Mouse (Mus musculus): ENCODE results near the gene Vamp8. TPM values are rescaled to one million over a fixed set of nuclear protein-coding genes. Genes with fewer than 3 reads are reported as not detected.

Gene Vamp8
- polyA plus RNA-seq, 1 experiment from 2014 or later, result 105 TPM

- Histone ChIP-seq H3K36me3 (peaks cover 90% of the 10 kb centered on the region), H3K9me3 (no peaks in the 10 kb centered on the region), H3K9ac (replicated peaks) (no peak overlapping the region), H3K4me2 (no peak overlapping the region), H3K27me3 (no peaks in the 10 kb centered on the region), H3K4me3 (replicated peaks) (no peak overlapping the region), H3K4me1 (replicated peaks) (peaks cover 6% of the 10 kb centered on the region), H3K27ac (no peak overlapping the region)
- WGBS, result 95% methylated on average over 1 of the region's 1 CpGs
- ATAC-seq (ENCODE audit: insufficient number of reproducible peaks, insufficient read depth, low FRiP score, low TSS enrichment, low read depth), result no peak
These were observed 29.3 kb upstream of the Vamp8 start for GRCm38 (mm10) chr6:72419806-72420205.

GRCm38 (mm10) chr6:72418279-72418678, 27.8 kb upstream of the Vamp8 start:
- H3K27ac ChIP-seq, result no peak overlapping the region
- 88% methylated on average over 4 of the region's 4 CpGs for WGBS
- H3K27me3 ChIP-seq, result no peaks in the 10 kb centered on the region
- no peak overlapping the region for H3K4me2 ChIP-seq
- H3K4me3 ChIP-seq (replicated peaks), result no peak overlapping the region
- H3K36me3 ChIP-seq, result peaks cover 74% of the 10 kb centered on the region
- H3K4me1 ChIP-seq (replicated peaks), result peaks cover 7% of the 10 kb centered on the region
- ATAC-seq (ENCODE audit: insufficient number of reproducible peaks, insufficient read depth, low FRiP score, low TSS enrichment, low read depth), result no peak
- no peak overlapping the region for H3K9ac ChIP-seq (replicated peaks)
- H3K9me3 ChIP-seq, result no peaks in the 10 kb centered on the region

GRCm38 (mm10) chr6:72415964-72416772, 25.7 kb upstream of the Vamp8 start:
- H3K9me3 ChIP-seq, result no peaks in the 10 kb centered on the region
- H3K36me3 ChIP-seq, result peaks cover 53% of the 10 kb centered on the region
- H3K27ac ChIP-seq, result no peak overlapping the region
- H3K4me2 ChIP-seq, result no peak overlapping the region
- ATAC-seq (ENCODE audit: insufficient number of reproducible peaks, insufficient read depth, low FRiP score, low TSS enrichment, low read depth), result no peak
- peaks cover 7% of the 10 kb centered on the region for H3K4me1 ChIP-seq (replicated peaks)
- no peaks in the 10 kb centered on the region for H3K27me3 ChIP-seq
- 87% methylated on average over 7 of the region's 7 CpGs for WGBS
- no peak overlapping the region for H3K9ac ChIP-seq (replicated peaks)
- H3K4me3 ChIP-seq (replicated peaks), result no peak overlapping the region

- Histone ChIP-seq H3K27me3 (no peaks in the 10 kb centered on the region), H3K4me1 (replicated peaks) (peaks cover 7% of the 10 kb centered on the region), H3K9ac (replicated peaks) (peak overlapping the region; percentile 84; the same call in 1 of the 2 replicates), H3K4me3 (replicated peaks) (peak overlapping the region; percentile 86), H3K9me3 (no peaks in the 10 kb centered on the region), H3K4me2 (peak overlapping the region; percentile 79), H3K36me3 (peaks cover 43% of the 10 kb centered on the region), H3K27ac (no peak overlapping the region)
- no peak for ATAC-seq (ENCODE audit: insufficient number of reproducible peaks, insufficient read depth, low FRiP score, low TSS enrichment, low read depth)
- WGBS, result 85% methylated on average over 5 of the region's 5 CpGs
These were observed 24.7 kb upstream of the Vamp8 start for GRCm38 (mm10) chr6:72415181-72415580.

- 2% methylated on average over 33 of the region's 33 CpGs for WGBS
- Histone ChIP-seq H3K4me3 (replicated peaks) (peak within 1 kb of the TSS; percentile 86), H3K9ac (replicated peaks) (peak within 1 kb of the TSS; percentile 84), H3K4me1 (replicated peaks) (peaks cover 7% of the 10 kb centered on the region), H3K4me2 (peak within 1 kb of the TSS; percentile 79), H3K27ac (peak within 1 kb of the TSS; percentile 53), H3K36me3 (peaks cover 34% of the 10 kb centered on the region), H3K9me3 (no peaks in the 10 kb centered on the region), H3K27me3 (no peaks in the 10 kb centered on the region)
- peak; percentile 94 for ATAC-seq (ENCODE audit: insufficient number of reproducible peaks, insufficient read depth, low FRiP score, low TSS enrichment, low read depth)
These were observed 23.7 kb upstream of the Vamp8 start, which contains the start of gene Ggcx for GRCm38 (mm10) chr6:72414076-72414756. Ggcx (plus strand) TSS chr6:72414308.

- Histone ChIP-seq H3K4me2 (no peak overlapping the region), H3K4me1 (replicated peaks) (peaks cover 7% of the 10 kb centered on the region), H3K4me3 (replicated peaks) (no peak overlapping the region), H3K9ac (replicated peaks) (no peak overlapping the region), H3K9me3 (no peaks in the 10 kb centered on the region), H3K27ac (no peak overlapping the region), H3K36me3 (no peaks in the 10 kb centered on the region), H3K27me3 (no peaks in the 10 kb centered on the region; the same call in 1 of the 2 replicates)
- WGBS, result 85% methylated on average over 7 of the region's 7 CpGs
- no peak for ATAC-seq (ENCODE audit: insufficient number of reproducible peaks, insufficient read depth, low FRiP score, low TSS enrichment, low read depth)
These were observed 20.0 kb upstream of the Vamp8 start for GRCm38 (mm10) chr6:72410518-72410917.

GRCm38 (mm10) chr6:72410003-72410402, 19.5 kb upstream of the Vamp8 start:
- peaks cover 2% of the 10 kb centered on the region for H3K4me1 ChIP-seq (replicated peaks)
- H3K4me3 ChIP-seq (replicated peaks), result no peak overlapping the region
- H3K9me3 ChIP-seq, result no peaks in the 10 kb centered on the region
- no peaks in the 10 kb centered on the region for H3K36me3 ChIP-seq
- no peak for ATAC-seq (ENCODE audit: insufficient number of reproducible peaks, insufficient read depth, low FRiP score, low TSS enrichment, low read depth)
- no peak overlapping the region for H3K4me2 ChIP-seq
- H3K27me3 ChIP-seq, result no peaks in the 10 kb centered on the region; the same call in 1 of the 2 replicates
- H3K9ac ChIP-seq (replicated peaks), result no peak overlapping the region
- no peak overlapping the region for H3K27ac ChIP-seq
- 27% methylated on average over 1 of the region's 1 CpGs for WGBS

GRCm38 (mm10) chr6:72409567-72409966, 19.1 kb upstream of the Vamp8 start:
- H3K9me3 ChIP-seq, result no peaks in the 10 kb centered on the region
- H3K9ac ChIP-seq (replicated peaks), result no peak overlapping the region
- WGBS, result 19% methylated on average over 3 of the region's 3 CpGs
- no peak for ATAC-seq (ENCODE audit: insufficient number of reproducible peaks, insufficient read depth, low FRiP score, low TSS enrichment, low read depth)
- H3K36me3 ChIP-seq, result no peaks in the 10 kb centered on the region
- H3K4me2 ChIP-seq, result no peak overlapping the region
- no peak overlapping the region for H3K27ac ChIP-seq
- H3K4me1 ChIP-seq (replicated peaks), result no peaks in the 10 kb centered on the region
- H3K27me3 ChIP-seq, result no peaks in the 10 kb centered on the region; the same call in 1 of the 2 replicates
- no peak overlapping the region for H3K4me3 ChIP-seq (replicated peaks)

- H3K4me3 ChIP-seq (replicated peaks), result no peak overlapping the region
- no peak overlapping the region for H3K4me2 ChIP-seq
- under 1% methylated on average over 5 of the region's 5 CpGs for WGBS
- no peaks in the 10 kb centered on the region for H3K4me1 ChIP-seq (replicated peaks)
- H3K27ac ChIP-seq, result no peak overlapping the region
- no peaks in the 10 kb centered on the region for H3K9me3 ChIP-seq
- peak; percentile 39; the same call in 1 of the 2 replicates for ATAC-seq (ENCODE audit: insufficient number of reproducible peaks, insufficient read depth, low FRiP score, low TSS enrichment, low read depth)
- H3K9ac ChIP-seq (replicated peaks), result no peak overlapping the region
- H3K27me3 ChIP-seq, result no peaks in the 10 kb centered on the region; the same call in 1 of the 2 replicates
- no peaks in the 10 kb centered on the region for H3K36me3 ChIP-seq
These were observed 16.6 kb upstream of the Vamp8 start for GRCm38 (mm10) chr6:72407119-72407518.

GRCm38 (mm10) chr6:72405356-72405755, 14.9 kb upstream of the Vamp8 start:
- Histone ChIP-seq H3K36me3 (no peaks in the 10 kb centered on the region), H3K4me2 (no peak overlapping the region), H3K27me3 (no peaks in the 10 kb centered on the region; the same call in 1 of the 2 replicates), H3K9me3 (no peaks in the 10 kb centered on the region), H3K4me3 (replicated peaks) (no peak overlapping the region), H3K9ac (replicated peaks) (no peak overlapping the region), H3K27ac (no peak overlapping the region), H3K4me1 (replicated peaks) (no peaks in the 10 kb centered on the region)
- no peak for ATAC-seq (ENCODE audit: insufficient number of reproducible peaks, insufficient read depth, low FRiP score, low TSS enrichment, low read depth)
- 76% methylated on average over 7 of the region's 7 CpGs for WGBS

- Histone ChIP-seq H3K27me3 (no peaks in the 10 kb centered on the region; the same call in 1 of the 2 replicates), H3K9ac (replicated peaks) (no peak overlapping the region), H3K27ac (no peak overlapping the region), H3K4me3 (replicated peaks) (no peak overlapping the region), H3K9me3 (no peaks in the 10 kb centered on the region), H3K36me3 (no peaks in the 10 kb centered on the region), H3K4me2 (no peak overlapping the region), H3K4me1 (replicated peaks) (no peaks in the 10 kb centered on the region)
- WGBS, result 12% methylated on average over 7 of the region's 7 CpGs
- ATAC-seq (ENCODE audit: insufficient number of reproducible peaks, insufficient read depth, low FRiP score, low TSS enrichment, low read depth), result no peak
These were observed 11.4 kb upstream of the Vamp8 start for GRCm38 (mm10) chr6:72401875-72402274.
